Mouse (Mus musculus): ENCODE data around the gene Vamp4.

The Vamp4 gene

DNA sequence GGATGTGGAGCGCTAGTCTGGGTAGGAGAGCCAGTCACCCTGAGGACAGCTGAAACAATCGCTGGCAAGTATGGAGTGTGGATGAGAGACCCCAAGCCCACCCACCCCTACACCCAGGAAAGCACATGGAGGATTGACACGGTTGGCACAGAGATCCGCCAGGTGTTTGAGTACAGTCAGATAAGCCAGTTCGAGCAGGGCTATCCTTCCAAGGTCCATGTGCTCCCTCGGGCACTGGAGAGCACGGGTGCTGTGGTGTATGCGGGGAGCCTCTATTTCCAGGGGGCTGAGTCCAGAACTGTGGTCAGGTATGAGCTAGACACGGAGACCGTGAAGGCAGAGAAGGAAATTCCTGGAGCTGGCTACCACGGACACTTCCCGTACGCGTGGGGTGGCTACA is 78.1 kb downstream of the Vamp4 start:
- no peak for DNase-seq (ENCODE audit: low spot score in 2 of 2)
